Mouse (Mus musculus): ENCODE data around the gene Hmgb4. TPM values are rescaled to one million over a fixed set of nuclear protein-coding genes. Genes with fewer than 3 reads are reported as not detected.

Gene Hmgb4
- polyA plus RNA-seq, 1 experiment = not detected

GRCm38 (mm10) chr4:128241854-128242356 is 18.9 kb downstream of the Hmgb4 start:
- 79% methylated on average over 2 of the region's 2 CpGs for WGBS
- TF ChIP-seq CTCF (IDR thresholded peaks at IDR 0.05; ENCODE audit: control insufficient read depth, insufficient read depth, low read length) (no peak), POLR2A (IDR thresholded peaks at IDR 0.05; ENCODE audit: borderline replicate concordance, control insufficient read depth, low read depth, low read length) (no peak)
- H3K27ac ChIP-seq (ENCODE audit: control insufficient read depth, insufficient read depth, low read depth, low read length, poor library complexity) = no peak overlapping the region
- no peak overlapping the region for H3K4me3 ChIP-seq (replicated peaks; ENCODE audit: control insufficient read depth, low read depth, low read length)
- no peaks in the 10 kb centered on the region for H3K4me1 ChIP-seq (ENCODE audit: control insufficient read depth, insufficient read depth, low read length)

- no peak for TF ChIP-seq POLR2A (IDR thresholded peaks at IDR 0.05; ENCODE audit: borderline replicate concordance, control insufficient read depth, low read depth, low read length)
- TF ChIP-seq CTCF (IDR thresholded peaks at IDR 0.05; ENCODE audit: control insufficient read depth, insufficient read depth, low read length) = no peak
- Histone ChIP-seq H3K4me3 (replicated peaks; ENCODE audit: control insufficient read depth, low read depth, low read length) (no peak overlapping the region), H3K27ac (ENCODE audit: control insufficient read depth, insufficient read depth, low read depth, low read length, poor library complexity) (no peak overlapping the region), H3K4me1 (ENCODE audit: control insufficient read depth, insufficient read depth, low read length) (no peaks in the 10 kb centered on the region)
- WGBS = 31% methylated on average over 19 of the region's 19 CpGs
These were observed 19.5 kb downstream of the Hmgb4 start for GRCm38 (mm10) chr4:128241075-128241853.

- WGBS = 58% methylated on average over 1 of the region's 1 CpGs
- no peak for TF ChIP-seq POLR2A (IDR thresholded peaks at IDR 0.05; ENCODE audit: borderline replicate concordance, control insufficient read depth, low read depth, low read length)
- no peak for TF ChIP-seq CTCF (IDR thresholded peaks at IDR 0.05; ENCODE audit: control insufficient read depth, insufficient read depth, low read length)
- no peak overlapping the region for H3K4me3 ChIP-seq (replicated peaks; ENCODE audit: control insufficient read depth, low read depth, low read length)
- no peaks in the 10 kb centered on the region for H3K4me1 ChIP-seq (ENCODE audit: control insufficient read depth, insufficient read depth, low read length)
- H3K27ac ChIP-seq (ENCODE audit: control insufficient read depth, insufficient read depth, low read depth, low read length, poor library complexity) = no peak overlapping the region
These were observed 21.6 kb downstream of the Hmgb4 start for GRCm38 (mm10) chr4:128239113-128239512.

- 84% methylated on average over 13 of the region's 13 CpGs for WGBS
- Histone ChIP-seq H3K4me1 (ENCODE audit: control insufficient read depth, insufficient read depth, low read length) (no peaks in the 10 kb centered on the region), H3K4me3 (replicated peaks; ENCODE audit: control insufficient read depth, low read depth, low read length) (no peak overlapping the region), H3K27ac (ENCODE audit: control insufficient read depth, insufficient read depth, low read depth, low read length, poor library complexity) (no peak overlapping the region)
- TF ChIP-seq POLR2A (IDR thresholded peaks at IDR 0.05; ENCODE audit: borderline replicate concordance, control insufficient read depth, low read depth, low read length) (no peak), CTCF (IDR thresholded peaks at IDR 0.05; ENCODE audit: control insufficient read depth, insufficient read depth, low read length) (no peak)
These were observed 27.3 kb downstream of the Hmgb4 start for GRCm38 (mm10) chr4:128233458-128233857.

- TF ChIP-seq POLR2A (IDR thresholded peaks at IDR 0.05; ENCODE audit: borderline replicate concordance, control insufficient read depth, low read depth, low read length) (no peak), CTCF (IDR thresholded peaks at IDR 0.05; ENCODE audit: control insufficient read depth, insufficient read depth, low read length) (no peak)
- Histone ChIP-seq H3K4me3 (replicated peaks; ENCODE audit: control insufficient read depth, low read depth, low read length) (no peak overlapping the region), H3K4me1 (ENCODE audit: control insufficient read depth, insufficient read depth, low read length) (no peaks in the 10 kb centered on the region), H3K27ac (ENCODE audit: control insufficient read depth, insufficient read depth, low read depth, low read length, poor library complexity) (no peak overlapping the region)
- WGBS = 54% methylated on average over 13 of the region's 13 CpGs
These were observed 33.1 kb downstream of the Hmgb4 start for GRCm38 (mm10) chr4:128227377-128228316.

GRCm38 (mm10) chr4:128224453-128224852 is 36.3 kb downstream of the Hmgb4 start:
- 70% methylated on average over 6 of the region's 6 CpGs for WGBS
- TF ChIP-seq POLR2A (IDR thresholded peaks at IDR 0.05; ENCODE audit: borderline replicate concordance, control insufficient read depth, low read depth, low read length) = no peak
- no peak for TF ChIP-seq CTCF (IDR thresholded peaks at IDR 0.05; ENCODE audit: control insufficient read depth, insufficient read depth, low read length)
- Histone ChIP-seq H3K27ac (ENCODE audit: control insufficient read depth, insufficient read depth, low read depth, low read length, poor library complexity) (no peak overlapping the region), H3K4me1 (ENCODE audit: control insufficient read depth, insufficient read depth, low read length) (no peaks in the 10 kb centered on the region), H3K4me3 (replicated peaks; ENCODE audit: control insufficient read depth, low read depth, low read length) (no peak overlapping the region)

GRCm38 (mm10) chr4:128217991-128218595 is 42.7 kb downstream of the Hmgb4 start:
- Histone ChIP-seq H3K4me3 (replicated peaks; ENCODE audit: control insufficient read depth, low read depth, low read length) (no peak overlapping the region), H3K27ac (ENCODE audit: control insufficient read depth, insufficient read depth, low read depth, low read length, poor library complexity) (no peak overlapping the region), H3K4me1 (ENCODE audit: control insufficient read depth, insufficient read depth, low read length) (no peaks in the 10 kb centered on the region)
- no peak for TF ChIP-seq CTCF (IDR thresholded peaks at IDR 0.05; ENCODE audit: control insufficient read depth, insufficient read depth, low read length)
- no peak for TF ChIP-seq POLR2A (IDR thresholded peaks at IDR 0.05; ENCODE audit: borderline replicate concordance, control insufficient read depth, low read depth, low read length)
- 74% methylated on average over 13 of the region's 13 CpGs for WGBS

Data from bone marrow, adult 2 months (tissue).